Mouse (Mus musculus): ENCODE measurements around the gene Nfe2l3. TPM values are rescaled to one million over a fixed set of nuclear protein-coding genes. Genes with fewer than 3 reads are reported as not detected.

The Nfe2l3 gene
- polyA plus RNA-seq, 1 experiment from 2014 or later = 5.0 TPM

DNA sequence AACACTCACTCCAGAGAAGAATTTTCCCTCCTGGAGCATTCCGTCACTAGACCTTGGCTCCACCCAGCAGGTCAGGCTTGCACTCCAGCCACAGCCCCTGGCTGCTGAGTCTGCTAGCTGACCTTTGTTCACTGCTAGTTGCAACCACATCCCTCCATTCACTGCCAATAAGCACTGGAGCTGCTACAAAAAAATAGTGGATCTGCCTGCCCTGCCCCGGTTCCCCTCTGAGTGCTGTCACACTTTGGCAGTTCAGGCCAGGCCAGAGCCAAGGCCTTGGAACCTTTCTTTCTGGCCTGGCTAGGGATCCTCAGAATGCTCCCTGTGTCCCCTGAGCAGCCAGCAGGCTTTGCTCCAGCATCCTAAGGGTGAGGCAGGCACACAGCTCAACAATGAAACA lies 57.3 kb downstream of the Nfe2l3 start:
- H3K9me3 ChIP-seq (replicated peaks; ENCODE audit: low read length) = no peaks in the 10 kb centered on the region
- H3K36me3 ChIP-seq (ENCODE audit: insufficient read depth, low read length) = no peaks in the 10 kb centered on the region
- no peak overlapping the region for H3K4me3 ChIP-seq (replicated peaks; ENCODE audit: low read depth, low read length)
- no peak for TF ChIP-seq CTCF (IDR thresholded peaks at IDR 0.05; ENCODE audit: low read depth)
- DNase-seq (ENCODE audit: low spot score) (peak; percentile 64), ATAC-seq (replicated peaks; ENCODE audit: low FRiP score, low read depth) (0 out of 2 replicates have a peak, but pooled peaks have one; percentile 36)
- H3K9ac ChIP-seq (ENCODE audit: low read depth, low read length) = no peak overlapping the region
- H3K27ac ChIP-seq = peak overlapping the region; percentile 2; the same call in 1 of the 2 replicates
- H3K4me1 ChIP-seq (replicated peaks; ENCODE audit: insufficient read depth, low read length) = no peaks in the 10 kb centered on the region
- H3K27me3 ChIP-seq (ENCODE audit: insufficient read depth, low read length) = no peaks in the 10 kb centered on the region
- no peak overlapping the region for H3K4me2 ChIP-seq (ENCODE audit: low read length)
- WGBS = 48% methylated on average over 2 of the region's 2 CpGs

DNA sequence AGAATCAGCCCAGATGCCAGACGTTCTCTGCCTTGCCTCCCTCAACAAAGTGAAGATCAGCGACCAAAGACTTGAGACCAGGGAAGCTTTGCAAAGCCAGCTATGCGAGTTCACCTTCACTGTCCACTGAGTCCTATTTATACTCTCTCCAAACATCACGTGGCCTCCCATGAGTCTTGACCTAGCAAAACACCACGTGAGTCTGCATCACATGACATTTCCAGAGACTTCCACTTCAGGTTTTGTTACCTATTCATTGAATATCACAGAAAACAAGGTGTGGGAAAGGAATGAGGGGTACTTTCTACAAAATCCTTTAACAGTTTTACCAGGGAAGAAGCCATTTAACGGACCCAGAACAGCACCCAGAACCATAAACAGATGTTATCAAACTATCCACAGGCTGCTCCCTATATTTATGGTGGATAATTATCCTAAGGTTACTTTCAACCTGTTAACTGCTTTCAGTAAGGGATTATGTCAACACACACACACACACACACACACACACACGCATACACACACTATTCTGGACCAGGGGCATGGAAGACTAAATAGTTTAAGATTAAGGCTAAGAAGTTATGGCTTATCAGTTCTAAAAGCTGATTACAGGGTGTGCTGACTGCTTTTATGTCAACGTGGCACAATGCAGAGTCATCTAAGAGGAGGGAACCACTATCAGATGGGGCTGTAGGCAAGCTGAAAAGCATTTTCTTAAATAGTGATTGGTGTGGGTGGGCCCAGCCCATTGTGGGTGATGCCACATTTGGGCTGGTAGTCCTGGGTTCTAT lies 65.0 kb downstream of the Nfe2l3 start:
- no peak for TF ChIP-seq CTCF (IDR thresholded peaks at IDR 0.05; ENCODE audit: low read depth)
- Histone ChIP-seq H3K27me3 (ENCODE audit: insufficient read depth, low read length) (no peaks in the 10 kb centered on the region), H3K36me3 (ENCODE audit: insufficient read depth, low read length) (no peaks in the 10 kb centered on the region), H3K4me2 (ENCODE audit: low read length) (no peak overlapping the region), H3K9ac (ENCODE audit: low read depth, low read length) (no peak overlapping the region), H3K4me3 (replicated peaks; ENCODE audit: low read depth, low read length) (no peak overlapping the region), H3K27ac (no peak overlapping the region), H3K9me3 (replicated peaks; ENCODE audit: low read length) (no peaks in the 10 kb centered on the region), H3K4me1 (replicated peaks; ENCODE audit: insufficient read depth, low read length) (no peaks in the 10 kb centered on the region)
- DNase-seq (ENCODE audit: low spot score) (no peak), ATAC-seq (replicated peaks; ENCODE audit: low FRiP score, low read depth) (no peak)
- 58% methylated on average over 8 of the region's 8 CpGs for WGBS

- 60% methylated on average over 1 of the region's 1 CpGs for WGBS
- Histone ChIP-seq H3K4me2 (ENCODE audit: low read length) (no peak overlapping the region), H3K9ac (ENCODE audit: low read depth, low read length) (no peak overlapping the region), H3K36me3 (ENCODE audit: insufficient read depth, low read length) (no peaks in the 10 kb centered on the region), H3K4me1 (replicated peaks; ENCODE audit: insufficient read depth, low read length) (no peaks in the 10 kb centered on the region), H3K4me3 (replicated peaks; ENCODE audit: low read depth, low read length) (no peak overlapping the region), H3K9me3 (replicated peaks; ENCODE audit: low read length) (no peaks in the 10 kb centered on the region), H3K27ac (no peak overlapping the region), H3K27me3 (ENCODE audit: insufficient read depth, low read length) (no peaks in the 10 kb centered on the region)
- TF ChIP-seq CTCF (IDR thresholded peaks at IDR 0.05; ENCODE audit: low read depth) = no peak
- ATAC-seq (replicated peaks; ENCODE audit: low FRiP score, low read depth) (no peak), DNase-seq (ENCODE audit: low spot score) (no peak)
Measured at GRCm38 (mm10) chr6:51505671-51506070, 73.2 kb downstream of the Nfe2l3 start.

DNA sequence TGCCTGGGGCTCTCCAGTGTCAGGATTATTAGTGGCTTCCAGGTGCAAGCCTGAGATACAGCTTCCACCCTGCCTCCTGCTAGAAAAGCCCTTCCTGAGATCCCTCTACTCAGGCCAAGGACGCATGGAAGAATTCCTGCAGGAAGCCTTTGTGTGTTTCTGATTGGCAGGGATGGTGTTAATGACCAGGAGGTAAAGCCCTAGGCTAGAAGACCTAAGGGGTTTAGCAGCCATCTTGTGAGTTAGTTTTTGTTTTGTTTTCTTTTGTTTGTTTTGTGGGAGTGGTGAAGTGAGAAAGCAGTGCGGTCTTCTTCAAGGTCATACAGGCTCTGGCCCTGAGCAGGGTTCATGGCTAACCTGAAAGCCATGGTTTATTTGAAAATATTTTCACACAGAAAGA lies 75.1 kb downstream of the Nfe2l3 start:
- H3K27me3 ChIP-seq (ENCODE audit: insufficient read depth, low read length) = no peaks in the 10 kb centered on the region
- ATAC-seq (replicated peaks; ENCODE audit: low FRiP score, low read depth) = no peak
- H3K9me3 ChIP-seq (replicated peaks; ENCODE audit: low read length) = no peaks in the 10 kb centered on the region
- no peak overlapping the region for H3K4me3 ChIP-seq (replicated peaks; ENCODE audit: low read depth, low read length)
- H3K27ac ChIP-seq = no peak overlapping the region
- no peak overlapping the region for H3K9ac ChIP-seq (ENCODE audit: low read depth, low read length)
- no peaks in the 10 kb centered on the region for H3K4me1 ChIP-seq (replicated peaks; ENCODE audit: insufficient read depth, low read length)
- H3K36me3 ChIP-seq (ENCODE audit: insufficient read depth, low read length) = no peaks in the 10 kb centered on the region
- no peak for TF ChIP-seq CTCF (IDR thresholded peaks at IDR 0.05; ENCODE audit: low read depth)
- 60% methylated on average over 2 of the region's 2 CpGs for WGBS
- no peak for DNase-seq (ENCODE audit: low spot score)
- no peak overlapping the region for H3K4me2 ChIP-seq (ENCODE audit: low read length)

Other genes starting within 250 kb of the Nfe2l3 start
- gene Hnrnpa2b1, start 37.2 kb downstream of the Nfe2l3 start, polyA plus RNA-seq (2015; fragmentation: Nextera tagmentation; extraction: Ambion mirVana) = 1,374 and 1,518 TPM in 2 replicates
- 445 and 447 TPM in 2 replicates for gene Cbx3, start 37.7 kb downstream of the Nfe2l3 start, polyA plus RNA-seq (2015; fragmentation: Nextera tagmentation; extraction: Ambion mirVana)
- gene Snx10, start 91.2 kb downstream of the Nfe2l3 start, polyA plus RNA-seq (2015; fragmentation: Nextera tagmentation; extraction: Ambion mirVana) = 15.0 and 15.6 TPM in 2 replicates